Mouse (Mus musculus): ENCODE measurements around the gene Cytip.
"Not testable (repeated sequence)": the region's sequence is repeated elsewhere in the genome, so short reads cannot be mapped to it uniquely, and the experiment has no call there.

The Cytip gene

GRCm38 (mm10) chr2:58161813-58162212, 33.5 kb downstream of the Cytip start:
- no peak for DNase-seq (ENCODE audit: low spot score)

- no peak for DNase-seq (ENCODE audit: low spot score)
Observed at GRCm38 (mm10) chr2:58160541-58161307, 34.6 kb downstream of the Cytip start.

DNA sequence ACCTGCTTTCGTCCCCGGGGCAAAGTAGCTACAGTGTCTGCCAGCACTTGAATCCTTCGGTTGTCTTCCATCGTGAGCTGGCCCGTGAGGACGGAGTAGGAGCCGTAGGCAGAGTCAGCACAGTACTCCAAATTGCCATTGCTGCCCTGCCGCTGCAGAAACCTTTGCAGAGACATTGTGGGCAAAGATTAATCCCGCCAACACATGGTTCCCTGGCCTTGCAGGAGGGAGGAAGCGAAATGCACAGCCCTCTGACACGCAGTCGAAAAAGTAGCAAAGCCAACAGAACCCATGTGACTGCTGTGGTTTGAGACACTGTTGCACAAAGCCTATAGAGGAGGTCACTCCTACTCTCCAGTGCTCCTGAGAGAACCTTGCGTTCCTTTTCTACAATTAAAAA, 35.5 kb downstream of the Cytip start:
- DNase-seq (ENCODE audit: low spot score) = no peak

GRCm38 (mm10) chr2:58159121-58159520, 36.2 kb downstream of the Cytip start:
- DNase-seq (ENCODE audit: low spot score) = no peak

DNA sequence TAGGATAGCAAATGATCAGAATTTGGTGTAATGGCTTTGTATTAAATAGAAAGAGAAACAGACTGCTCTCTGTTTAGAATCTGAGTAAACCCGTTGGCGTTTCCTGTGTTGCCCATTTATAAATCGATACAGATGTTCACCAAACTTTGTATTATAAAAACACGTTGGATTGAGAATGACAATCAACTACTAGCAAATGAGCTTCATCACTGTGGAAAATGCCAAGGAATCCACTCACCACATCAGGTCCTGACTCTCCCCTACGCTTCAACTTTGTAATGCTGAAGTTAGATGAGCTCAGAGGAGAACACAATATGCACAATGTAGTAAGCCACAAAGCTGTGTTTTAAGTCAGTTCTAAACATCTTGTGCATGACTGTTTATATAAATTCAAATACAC, 36.8 kb downstream of the Cytip start:
- no peak for DNase-seq (ENCODE audit: low spot score)

- no peak for DNase-seq (ENCODE audit: low spot score)
Observed at GRCm38 (mm10) chr2:58158107-58158506, 37.2 kb downstream of the Cytip start.

DNA sequence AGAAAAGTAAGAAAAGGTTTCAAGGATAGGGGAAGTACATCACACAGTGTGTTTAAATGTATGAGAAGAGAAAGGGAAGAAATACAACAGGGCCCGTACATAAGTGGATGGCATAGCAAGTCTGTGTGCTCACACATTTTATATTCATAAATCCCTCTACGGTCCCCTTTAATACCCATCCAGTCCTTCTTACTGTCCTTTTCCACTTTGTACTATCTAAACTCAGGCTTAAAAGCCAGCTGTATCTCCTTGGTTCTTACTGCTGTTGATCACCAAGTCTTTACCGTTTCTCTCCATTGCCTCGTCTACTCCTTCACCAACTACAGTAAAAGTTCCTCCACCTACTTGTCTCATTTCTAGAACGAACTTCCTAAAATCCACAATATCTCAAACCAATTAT, 37.9 kb downstream of the Cytip start:
- no peak for DNase-seq (ENCODE audit: low spot score)

DNA sequence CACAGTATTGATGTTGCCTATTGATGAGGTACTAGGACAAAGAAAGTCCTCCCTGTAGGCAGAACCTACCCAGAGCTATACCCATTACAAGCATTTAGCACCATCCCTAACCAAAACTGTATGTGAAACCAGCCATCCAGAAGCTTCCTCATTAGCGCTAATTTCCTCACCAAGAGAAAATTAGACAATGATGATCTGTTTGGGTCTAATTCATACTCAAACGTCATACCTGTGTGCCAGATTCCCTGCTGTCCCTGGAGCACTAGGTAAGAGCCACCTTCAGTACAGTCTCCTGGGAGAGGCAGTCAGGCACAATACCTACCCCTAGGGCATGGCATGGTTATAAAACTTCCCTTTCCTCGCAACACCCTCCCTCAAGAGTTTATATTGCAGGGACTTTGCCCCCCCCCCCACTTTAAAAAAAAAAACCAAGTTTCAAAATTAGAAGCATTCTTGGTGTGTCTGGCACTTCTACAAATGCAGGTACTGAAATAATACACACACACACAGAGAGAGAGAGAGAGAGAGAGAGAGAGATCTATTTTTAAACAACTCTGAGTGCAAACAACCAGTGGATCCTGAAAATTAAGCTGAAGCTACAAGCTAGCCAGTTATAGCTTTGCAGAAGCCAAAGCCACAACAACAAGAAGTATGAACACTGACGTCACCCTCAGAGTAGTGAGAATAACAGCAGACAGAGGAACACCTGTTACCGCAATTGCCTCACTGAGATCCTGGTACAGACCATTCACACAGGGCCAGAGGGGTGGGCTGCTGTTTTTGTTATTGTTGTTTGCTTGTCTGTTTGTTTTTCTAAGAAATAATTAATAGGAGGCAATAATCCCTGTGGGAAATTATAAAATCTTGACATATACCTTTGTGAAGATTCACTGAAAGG, 38.6 kb downstream of the Cytip start:
- DNase-seq (ENCODE audit: low spot score) = no peak

- DNase-seq (ENCODE audit: low spot score) = no peak
Observed at GRCm38 (mm10) chr2:58156108-58156415, 39.3 kb downstream of the Cytip start.

DNA sequence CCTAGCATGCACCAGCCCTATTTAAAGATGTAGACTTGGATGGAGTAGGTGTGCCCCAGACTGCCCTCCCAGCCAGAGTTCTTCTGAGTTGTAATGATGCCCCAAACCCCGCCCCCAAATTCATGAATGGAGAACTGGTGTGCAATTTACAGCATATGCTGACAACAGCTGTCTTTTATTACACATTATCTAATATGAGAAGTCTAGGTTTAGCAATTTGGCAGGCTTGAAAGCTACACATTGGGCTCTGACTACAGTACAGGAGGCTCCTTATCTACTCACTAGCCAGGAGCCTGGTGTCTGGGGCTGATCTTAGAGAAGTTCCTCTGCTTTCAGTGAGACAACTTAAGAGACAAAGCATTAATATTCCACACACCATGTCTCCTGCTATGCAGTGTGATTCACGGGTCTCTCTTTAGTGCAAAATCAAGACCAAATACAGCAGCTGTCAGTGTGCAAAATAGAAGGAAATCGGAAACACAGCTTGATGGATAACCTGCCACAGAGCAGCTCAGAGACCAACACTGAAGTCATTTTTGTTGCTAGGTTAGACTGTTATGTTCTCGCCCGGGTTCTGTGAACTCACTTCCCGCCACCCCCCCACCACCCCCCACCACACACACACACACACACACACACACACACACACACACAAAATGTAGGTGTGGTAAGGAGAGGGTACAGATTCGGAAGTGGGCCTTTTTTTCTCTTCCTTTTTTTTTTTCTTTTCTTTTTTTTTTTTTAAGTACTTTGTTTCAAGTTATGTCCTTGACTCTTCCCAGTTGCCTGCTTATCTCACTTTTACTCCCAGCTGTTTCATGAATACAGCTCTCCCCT, 39.8 kb downstream of the Cytip start:
- DNase-seq (ENCODE audit: low spot score) = peak; percentile 52

- DNase-seq (ENCODE audit: low spot score) = no peak
Observed at GRCm38 (mm10) chr2:58154555-58154954, 40.8 kb downstream of the Cytip start.

DNA sequence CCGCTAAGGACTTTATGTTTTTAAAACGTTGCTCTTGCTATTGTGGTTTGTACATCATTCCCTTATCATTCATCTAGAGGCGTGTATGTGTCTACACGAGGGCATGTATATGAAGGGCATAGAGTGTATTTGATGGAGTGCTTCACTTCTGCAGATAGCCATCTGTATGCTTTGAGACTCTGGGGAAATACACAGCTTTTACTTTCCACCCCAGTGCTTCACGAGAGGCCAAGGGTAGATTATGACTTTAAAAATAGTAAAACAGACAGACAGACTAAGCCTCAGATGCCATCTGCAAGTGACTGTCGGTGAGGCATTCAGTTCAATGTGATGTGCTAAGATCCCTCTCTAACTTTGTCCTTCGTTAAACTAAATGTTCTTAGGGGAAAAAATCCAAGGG, 41.6 kb downstream of the Cytip start:
- DNase-seq (ENCODE audit: low spot score) = no peak

DNA sequence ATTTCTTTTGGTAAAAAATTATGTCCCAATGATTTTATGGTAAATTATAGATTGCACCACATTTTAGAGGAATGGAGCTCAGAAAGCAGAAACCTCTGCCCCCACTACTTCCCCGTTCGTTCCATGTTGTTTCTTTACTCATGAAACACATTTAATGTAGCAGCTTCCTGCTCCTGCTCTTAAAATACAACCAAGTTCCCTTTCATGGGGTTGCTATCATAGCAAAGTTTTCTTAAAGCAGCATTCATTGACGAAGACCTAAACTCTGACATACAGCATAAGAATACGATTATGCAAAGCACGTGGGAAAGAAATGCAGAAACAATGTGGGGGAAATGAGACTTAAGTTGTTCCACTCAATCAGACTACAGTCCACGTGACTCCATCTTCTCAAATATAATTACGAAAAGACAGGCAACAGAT, 45.3 kb downstream of the Cytip start:
- DNase-seq (ENCODE audit: low spot score) = no peak

DNA sequence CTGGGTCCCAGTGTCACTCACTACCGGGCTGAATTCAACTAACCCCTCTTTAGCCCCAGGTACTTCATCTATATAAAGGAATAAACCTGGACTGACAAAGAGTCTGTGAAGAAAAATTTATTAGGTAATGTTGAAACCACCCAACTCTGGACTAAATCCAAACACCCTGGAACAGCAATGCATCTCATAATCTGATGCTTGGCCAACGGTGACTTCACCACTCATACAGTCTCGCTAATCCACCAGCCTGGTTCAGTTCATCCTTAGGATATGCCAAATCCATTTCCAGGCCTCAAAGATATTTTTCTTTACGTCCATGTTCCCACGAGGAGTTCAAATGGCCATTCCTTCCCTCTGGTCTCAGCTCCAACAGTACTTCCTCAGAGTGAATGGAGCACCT, 48.8 kb downstream of the Cytip start:
- DNase-seq (ENCODE audit: low spot score) = no peak

DNA sequence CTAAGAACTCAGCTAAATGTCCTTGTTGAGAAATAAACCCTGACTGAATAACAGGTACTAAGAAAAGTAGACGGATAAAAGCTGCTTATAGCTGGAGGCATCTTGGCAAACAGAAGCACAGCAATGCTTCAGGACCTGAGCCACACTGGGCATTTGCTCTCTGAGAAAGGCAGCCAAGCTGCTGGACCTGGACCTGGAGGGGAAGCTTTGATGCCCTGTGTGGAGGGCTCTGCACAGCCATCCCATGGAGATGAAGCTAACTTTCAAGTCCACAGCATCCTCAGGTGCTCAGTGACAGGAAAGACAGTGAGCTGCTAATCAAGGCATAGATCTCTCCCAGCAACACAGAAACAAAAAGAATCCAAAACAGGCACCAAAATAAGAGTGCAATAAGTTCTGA, 54.8 kb downstream of the Cytip start:
- DNase-seq (ENCODE audit: low spot score) = no peak

GRCm38 (mm10) chr2:58138611-58139010, 56.7 kb downstream of the Cytip start:
- DNase-seq (ENCODE audit: low spot score) = no peak

DNA sequence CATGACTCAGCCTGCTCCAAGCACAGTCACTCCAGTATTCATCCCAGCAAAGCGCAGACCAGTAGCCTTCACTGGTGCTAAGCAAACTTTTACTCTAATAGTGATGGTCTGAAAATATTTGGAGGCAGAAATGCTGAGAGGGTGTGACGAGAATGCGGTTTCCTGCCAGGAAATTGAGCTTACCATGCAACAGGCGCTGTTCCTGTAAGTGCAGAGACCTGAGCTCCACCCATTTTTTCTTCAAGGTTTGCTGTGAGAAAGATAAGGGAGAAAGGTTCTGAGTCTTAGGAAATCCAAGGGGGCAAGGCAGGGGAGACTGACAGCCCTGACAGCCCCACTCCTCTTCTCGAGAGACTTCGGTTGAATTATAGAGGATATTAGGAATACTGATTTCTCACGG, 57.7 kb downstream of the Cytip start:
- DNase-seq (ENCODE audit: low spot score) = no peak

- no peak for DNase-seq (ENCODE audit: low spot score)
Observed at GRCm38 (mm10) chr2:58136526-58136925, 58.8 kb downstream of the Cytip start.

DNA sequence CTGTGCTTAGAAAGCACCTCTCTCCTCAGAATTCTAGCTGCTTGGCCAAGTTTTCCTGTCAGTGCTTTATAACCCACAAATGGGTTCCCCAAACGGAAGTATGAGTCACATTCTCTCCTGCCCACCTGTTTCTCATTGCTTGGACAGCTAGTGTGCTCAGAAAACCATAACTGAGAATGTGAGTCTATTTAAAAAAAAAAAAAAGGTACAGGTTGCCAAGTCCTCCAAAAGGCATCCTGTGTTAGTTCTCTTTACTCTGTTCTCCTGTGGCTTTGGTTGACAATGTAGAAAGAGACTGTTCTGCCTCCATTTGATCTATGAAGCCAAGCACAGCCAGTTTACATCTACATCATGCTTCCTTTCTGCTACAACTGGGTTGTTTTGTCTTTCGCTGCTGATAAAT, 60.3 kb downstream of the Cytip start:
- DNase-seq (ENCODE audit: low spot score) = no peak

GRCm38 (mm10) chr2:58132597-58132996, 62.7 kb downstream of the Cytip start:
- DNase-seq (ENCODE audit: low spot score) = no peak

DNA sequence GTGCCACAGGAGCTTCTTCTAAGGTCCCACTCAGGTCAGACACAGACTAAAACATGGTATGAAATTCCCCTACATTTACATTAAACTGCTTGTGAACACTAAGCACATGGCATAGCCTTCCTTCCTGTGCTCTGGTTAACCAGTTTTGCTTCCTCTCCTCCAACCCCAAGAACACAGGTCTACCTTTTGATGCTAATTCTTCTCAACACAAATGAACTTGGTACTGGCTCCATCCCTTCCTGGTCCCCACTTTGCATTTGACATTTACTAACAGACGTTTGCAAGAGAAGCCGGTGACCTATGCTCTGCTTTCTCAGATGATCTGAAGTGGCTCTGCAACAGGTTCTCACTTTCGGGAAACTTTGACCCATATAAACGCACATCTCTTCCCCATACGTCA, 65.4 kb downstream of the Cytip start:
- DNase-seq (ENCODE audit: low spot score) = no peak

GRCm38 (mm10) chr2:58111105-58111504, 84.2 kb downstream of the Cytip start:
- no peak for DNase-seq (ENCODE audit: low spot score)

DNA sequence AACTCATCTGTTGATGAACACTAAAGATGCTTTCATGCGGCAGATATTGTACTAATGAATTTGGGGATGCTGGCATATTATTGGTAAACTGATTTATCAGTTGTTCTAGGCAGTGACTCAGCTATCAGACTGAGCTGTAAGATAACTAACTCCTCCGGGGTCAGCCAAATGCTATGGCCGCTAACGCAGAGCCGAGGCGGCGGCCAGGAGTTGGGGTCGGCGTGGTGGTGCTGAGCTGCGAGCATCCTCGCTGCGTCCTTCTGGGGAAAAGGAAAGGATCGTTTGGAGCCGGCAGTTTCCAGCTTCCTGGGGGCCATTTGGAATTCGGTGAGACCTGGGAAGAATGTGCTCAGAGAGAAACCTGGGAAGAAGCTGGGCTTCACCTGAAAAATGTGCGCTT, 87.4 kb downstream of the Cytip start:
- not testable (repeated sequence) for DNase-seq (ENCODE audit: low spot score)

All from MN1 (cell line).